Mouse (Mus musculus) urinary bladder, postnatal 14 days (tissue): Measurements from ENCODE around the gene Nt5m.
"Not testable (repeated sequence)": the region's sequence is repeated elsewhere in the genome, so short reads cannot be mapped to it uniquely, and the experiment has no call there.

Experiments
- DNase-seq: peaks from one replicate; pipeline ENCODE4 v3.0.0; 2021; ENCODE audit warnings: low spot score

The Nt5m gene

GRCm38 (mm10) chr11:59839008-59839458 is at the start of gene Nt5m:
Gene Nt5m, plus strand, starts transcription at chr11:59839447.
- peak; percentile 94 for DNase-seq

GRCm38 (mm10) chr11:59793390-59793789 is 45.9 kb upstream of the Nt5m start:
- no peak for DNase-seq

GRCm38 (mm10) chr11:59800412-59800811 is 38.8 kb upstream of the Nt5m start:
- no peak for DNase-seq

GRCm38 (mm10) chr11:59801881-59802280 is 37.4 kb upstream of the Nt5m start:
- no peak for DNase-seq

- no peak for DNase-seq
Observed at GRCm38 (mm10) chr11:59803516-59803915, 35.7 kb upstream of the Nt5m start.

- no peak for DNase-seq
Observed at GRCm38 (mm10) chr11:59804409-59805110, 34.7 kb upstream of the Nt5m start.

- DNase-seq, result no peak
Observed at GRCm38 (mm10) chr11:59805256-59805655, 34.0 kb upstream of the Nt5m start.

GRCm38 (mm10) chr11:59805656-59806055 is 33.6 kb upstream of the Nt5m start:
- no peak for DNase-seq

GRCm38 (mm10) chr11:59808170-59808960 is 30.9 kb upstream of the Nt5m start:
- DNase-seq, result no peak

- DNase-seq, result peak; percentile 23
Observed at GRCm38 (mm10) chr11:59809071-59809669, 30.1 kb upstream of the Nt5m start.

GRCm38 (mm10) chr11:59809670-59810474 is 29.4 kb upstream of the Nt5m start, which contains the start of gene Flcn:
Gene Flcn, minus strand, starts transcription at chr11:59810016.
- DNase-seq, result peak; percentile 81

GRCm38 (mm10) chr11:59810480-59811158 is 28.6 kb upstream of the Nt5m start:
- no peak for DNase-seq

GRCm38 (mm10) chr11:59811211-59811610 is 28.0 kb upstream of the Nt5m start:
- DNase-seq, result no peak

- no peak for DNase-seq
Observed at GRCm38 (mm10) chr11:59813276-59813675, 26.0 kb upstream of the Nt5m start.

- no peak for DNase-seq
Observed at GRCm38 (mm10) chr11:59814311-59814710, 24.9 kb upstream of the Nt5m start.

GRCm38 (mm10) chr11:59814936-59815335 is 24.3 kb upstream of the Nt5m start:
- DNase-seq, result no peak

- no peak for DNase-seq
Observed at GRCm38 (mm10) chr11:59815482-59816065, 23.7 kb upstream of the Nt5m start.

- no peak for DNase-seq
Observed at GRCm38 (mm10) chr11:59817916-59818315, 21.3 kb upstream of the Nt5m start.

GRCm38 (mm10) chr11:59821625-59822024 is 17.6 kb upstream of the Nt5m start:
- DNase-seq, result no peak

GRCm38 (mm10) chr11:59837789-59838188 is 1.5 kb upstream of the Nt5m start:
- not testable (repeated sequence) for DNase-seq

- no peak for DNase-seq
Observed at GRCm38 (mm10) chr11:59838426-59838825, 821 bp upstream of the Nt5m start.
